ENCODE assay signal across 9 mouse cellular contexts in genomic region chrX:136639754-136640153, GRCm38 (mm10). TPM values are rescaled to one million over a fixed set of nuclear protein-coding genes. Genes with fewer than 3 reads are reported as not detected.
DNase-seq lines count a peak whose midpoint lies in the region; ATAC-seq and TF ChIP-seq lines count a peak whose summit lies in the region.
"Had no signal": no experiment of that assay in that cellular context is flagged by ENCODE, and none has a peak within 500 bp of the region (broad histone marks: within the 10 kb centered on the region; RNA-seq: fewer than 3 reads in every experiment).

No protein-coding gene starts in this region.

- no peaks in the 10 kb centered on the region for H3K4me1 ChIP-seq in midbrain, embryonic 14.5 days (ENCODE audit: control insufficient read depth, insufficient read depth, low read length)
- no peaks in the 10 kb centered on the region for H3K4me1 ChIP-seq in midbrain, embryonic 13.5 days (replicated peaks)
- no peaks in the 10 kb centered on the region for H3K4me1 ChIP-seq in embryonic facial prominence, embryonic 14.5 days (ENCODE audit: control insufficient read depth, insufficient read depth, low read length)
- no peaks in the 10 kb centered on the region for H3K4me1 ChIP-seq in lung, adult 2 months (ENCODE audit: control insufficient read depth, insufficient read depth, low read length)
- H3K4me1 ChIP-seq in liver, embryonic 12.5 days, result no peaks in the 10 kb centered on the region
- H3K4me1 ChIP-seq: lung, embryonic 15.5 days had no signal

- WGBS in midbrain, embryonic 14.5 days, result 32% methylated on average over 5 of the region's 6 CpGs
- WGBS in midbrain, embryonic 13.5 days, result 39% methylated on average over 4 of the region's 6 CpGs
- WGBS in embryonic facial prominence, embryonic 14.5 days, result 45% methylated on average over 3 of the region's 6 CpGs
- WGBS in lung, adult 2 months, result 29% methylated on average over 6 of the region's 6 CpGs
- WGBS in liver, embryonic 12.5 days (ENCODE audit: insufficient replicate concordance), result 26% methylated on average over 6 of the region's 6 CpGs

- TF ChIP-seq CTCF in lung, adult 2 months (IDR thresholded peaks at IDR 0.05; ENCODE audit: insufficient read depth, low read length), result no peak

- DNase-seq in midbrain, embryonic 14.5 days, result peak; percentile 82
- peak; percentile 10 for DNase-seq in embryonic facial prominence, embryonic 14.5 days (ENCODE audit: low spot score)
- DNase-seq in lung, adult 2 months, result peak; percentile 3
- peak; percentile 46 for DNase-seq in testis, postnatal 14 days (ENCODE audit: low spot score)
- DNase-seq in gastrocnemius, postnatal 10 days, result no peak

- H3K4me3 ChIP-seq in midbrain, embryonic 14.5 days (replicated peaks; ENCODE audit: low read depth, low read length), result no peak overlapping the region
- no peak overlapping the region for H3K4me3 ChIP-seq in midbrain, embryonic 13.5 days (replicated peaks)
- H3K4me3 ChIP-seq in embryonic facial prominence, embryonic 14.5 days (ENCODE audit: low read depth, low read length), result no peak overlapping the region
- H3K4me3 ChIP-seq in lung, adult 2 months (replicated peaks; ENCODE audit: extremely low read depth, low read depth, low read length), result no peak overlapping the region
- H3K4me3 ChIP-seq in liver, embryonic 12.5 days, result no peak overlapping the region
- H3K4me3 ChIP-seq: lung, embryonic 15.5 days had no signal

- ATAC-seq in midbrain, embryonic 14.5 days (ENCODE audit: low FRiP score, low TSS enrichment), result peak; percentile 34; the same call in 1 of the 2 replicates
- no peak for ATAC-seq in midbrain, embryonic 13.5 days
- ATAC-seq in embryonic facial prominence, embryonic 14.5 days (ENCODE audit: low read depth), result no peak
- ATAC-seq in liver, embryonic 12.5 days, result no peak
- ATAC-seq in granulocyte monocyte progenitor cell, adult 5-6 weeks (replicated peaks; ENCODE audit: poor library complexity, severe bottlenecking), result no peak

- no peak overlapping the region for H3K27ac ChIP-seq in midbrain, embryonic 14.5 days (replicated peaks; ENCODE audit: low read depth, low read length)
- H3K27ac ChIP-seq in midbrain, embryonic 13.5 days, result no peak overlapping the region
- no peak overlapping the region for H3K27ac ChIP-seq in embryonic facial prominence, embryonic 14.5 days (replicated peaks; ENCODE audit: low read depth, low read length)
- H3K27ac ChIP-seq in liver, embryonic 12.5 days, result no peak overlapping the region

- no peaks in the 10 kb centered on the region for H3K27me3 ChIP-seq in midbrain, embryonic 14.5 days (ENCODE audit: control insufficient read depth, insufficient read depth, low read length)
- H3K27me3 ChIP-seq in midbrain, embryonic 13.5 days, result no peaks in the 10 kb centered on the region
- H3K27me3 ChIP-seq in embryonic facial prominence, embryonic 14.5 days (replicated peaks; ENCODE audit: control insufficient read depth, insufficient read depth, low read length), result no peaks in the 10 kb centered on the region
- H3K27me3 ChIP-seq in liver, embryonic 12.5 days (replicated peaks), result no peaks in the 10 kb centered on the region
- H3K27me3 ChIP-seq: lung, embryonic 15.5 days had no signal

- H3K9me3 ChIP-seq in midbrain, embryonic 14.5 days (ENCODE audit: control insufficient read depth, low read length), result no peaks in the 10 kb centered on the region
- no peaks in the 10 kb centered on the region for H3K9me3 ChIP-seq in midbrain, embryonic 13.5 days
- no peaks in the 10 kb centered on the region for H3K9me3 ChIP-seq in embryonic facial prominence, embryonic 14.5 days (ENCODE audit: control insufficient read depth, low read length)
- H3K9me3 ChIP-seq in liver, embryonic 12.5 days (replicated peaks), result no peaks in the 10 kb centered on the region
- H3K9me3 ChIP-seq: lung, embryonic 15.5 days had no signal

- H3K4me2 ChIP-seq in midbrain, embryonic 14.5 days (ENCODE audit: low read length), result no peak overlapping the region
- no peak overlapping the region for H3K4me2 ChIP-seq in midbrain, embryonic 13.5 days (replicated peaks)
- H3K4me2 ChIP-seq in embryonic facial prominence, embryonic 14.5 days (ENCODE audit: low read depth, low read length), result no peak overlapping the region
- H3K4me2 ChIP-seq in liver, embryonic 12.5 days, result no peak overlapping the region
- H3K4me2 ChIP-seq: lung, embryonic 15.5 days had no signal

- H3K9ac ChIP-seq in midbrain, embryonic 14.5 days (replicated peaks; ENCODE audit: low read length), result no peak overlapping the region
- no peak overlapping the region for H3K9ac ChIP-seq in midbrain, embryonic 13.5 days (replicated peaks)
- H3K9ac ChIP-seq in embryonic facial prominence, embryonic 14.5 days (ENCODE audit: low read depth, low read length), result no peak overlapping the region
- no peak overlapping the region for H3K9ac ChIP-seq in liver, embryonic 12.5 days
- H3K9ac ChIP-seq: lung, embryonic 15.5 days had no signal

- no peaks in the 10 kb centered on the region for H3K36me3 ChIP-seq in midbrain, embryonic 14.5 days (ENCODE audit: control insufficient read depth, insufficient read depth, low read length)
- H3K36me3 ChIP-seq in midbrain, embryonic 13.5 days, result no peaks in the 10 kb centered on the region
- no peaks in the 10 kb centered on the region for H3K36me3 ChIP-seq in embryonic facial prominence, embryonic 14.5 days (ENCODE audit: control insufficient read depth, insufficient read depth, low read length)
- no peaks in the 10 kb centered on the region for H3K36me3 ChIP-seq in liver, embryonic 12.5 days
- H3K36me3 ChIP-seq: lung, embryonic 15.5 days had no signal

- no peak for TF ChIP-seq POLR2A in lung, adult 2 months (IDR thresholded peaks at IDR 0.05; ENCODE audit: borderline replicate concordance, extremely low read depth, low read depth, low read length)

RNA-seq across cellular contexts. Expression of gene Tceal3, which starts 49.1 kb away (rescaled TPM):
- 39.4 and 74.5 TPM in 2 replicates for polyA plus RNA-seq in midbrain, embryonic 14.5 days (2014; fragmentation: Nextera tagmentation; extraction: Ambion mirVana)
- 45.7 TPM in 2 replicates for polyA plus RNA-seq in midbrain, embryonic 13.5 days (2015; fragmentation: Nextera tagmentation; extraction: Ambion mirVana)
- 26.3 and 26.6 TPM in 2 replicates for polyA plus RNA-seq in embryonic facial prominence, embryonic 14.5 days (2014; fragmentation: Nextera tagmentation; extraction: Ambion mirVana)
- polyA plus RNA-seq in lung, adult 2 months (2012; rRNA removed), result 0.78 and 0.95 TPM in 2 replicates
- 1.0 and 1.2 TPM in 2 replicates for polyA plus RNA-seq in liver, embryonic 12.5 days (2016; fragmentation: Nextera tagmentation; extraction: Ambion mirVana)
- not detected in 2 replicates for total RNA-seq in granulocyte monocyte progenitor cell, adult 5-6 weeks (2014; fragmentation: Nextera tagmentation)
- total RNA-seq in granulocyte monocyte progenitor cell, adult 5-6 weeks (2017), result not detected in 2 replicates
- total RNA-seq in gastrocnemius, postnatal 10 days (2021), result 1 to 10 TPM; 4.5 to 4.8 TPM

Comparison
In these comparisons a context has a peak if more than half of its experiments do, and no peak if none do; other contexts are left out.
1. RNA of gene Tceal3, which starts 49.1 kb away (polyA plus RNA-seq): 45.7 TPM in midbrain, embryonic 13.5 days, 39.4 to 74.5 TPM in midbrain, embryonic 14.5 days and 26.3 to 26.6 TPM in embryonic facial prominence, embryonic 14.5 days; 1.0 to 1.2 TPM in liver, embryonic 12.5 days and 0.78 to 0.95 TPM in lung, adult 2 months; every median in the first group is over 10 times any median in the second.